Mouse (Mus musculus) brain, embryonic 14.5 days (tissue): ENCODE measurements around the gene Gm38392.
"Not testable (repeated sequence)": the region's sequence is repeated elsewhere in the genome, so short reads cannot be mapped to it uniquely, and the experiment has no call there.

Experiments
- CTCF ChIP-seq: fragments of 200-500 bp; IDR thresholded peaks from 2 replicates; pipeline ENCODE4 v1.5.1; 2012; ENCODE audit warnings: inconsistent platforms, mild to moderate bottlenecking, moderate library complexity, borderline replicate concordance; ENCODE audit not compliant: insufficient read depth, insufficient read length; ENCODE audit errors: extremely low read depth
- POLR2A ChIP-seq: fragments of 200-500 bp; IDR thresholded peaks from 2 replicates; pipeline ENCODE4 v1.6.1; 2012; ENCODE audit warnings: mild to moderate bottlenecking, inconsistent platforms, borderline replicate concordance; ENCODE audit not compliant: poor library complexity, insufficient read depth, insufficient read length, severe bottlenecking; ENCODE audit errors: extremely low read depth

- TF ChIP-seq CTCF, POLR2A: not testable (repeated sequence)
Measured at GRCm38 (mm10) chr3:88288133-88288713, 1.2 kb upstream of the Gm38392 start.
